Mouse (Mus musculus) liver, embryonic 14.5 days (tissue): ENCODE measurements around the gene Gpc1. TPM values are rescaled to one million over a fixed set of nuclear protein-coding genes. Genes with fewer than 3 reads are reported as not detected.

ENCODE experiments used
- ATAC-seq: fragments of 200-750 bp; cut with Nextera tagmentation; 2 replicates; pipeline ENCODE4 v1.8.0; 2017; ENCODE audit warnings: moderate number of reproducible peaks, mild to moderate bottlenecking, moderate library complexity; ENCODE audit not compliant: insufficient read depth
- DNase-seq, 3 experiments: peaks; one replicate each; pipeline ENCODE4 v3.0.0-alpha.2; 2012 to 2013; ENCODE audit warnings: low read depth in 3 of 3, low spot score in 3 of 3
- H3K27ac ChIP-seq: fragments of 300-500 bp; sonication (generic); 2 replicates; pipeline ENCODE4 v1.5.1; 2014; ENCODE audit warnings: moderate library complexity, mild to moderate bottlenecking, control low read depth, inconsistent platforms
- H3K27me3 ChIP-seq: fragments of 300-500 bp; sonication (generic); 2 replicates; pipeline ENCODE4 v1.6.1; 2014; ENCODE audit warnings: mild to moderate bottlenecking, low read length, moderate library complexity; ENCODE audit not compliant: control insufficient read depth, insufficient read depth
- H3K36me3 ChIP-seq: fragments of 300-500 bp; sonication (generic); replicated peaks from 2 replicates; pipeline ENCODE4 v1.6.1; 2014; ENCODE audit warnings: low read depth; ENCODE audit not compliant: control insufficient read depth, insufficient read depth
- H3K4me1 ChIP-seq, 2 experiments: fragments of 200-500 bp in 1 of 2; fragments of 300-500 bp in 1 of 2; sonication (generic) in 1 of 2; replicated peaks; 2 replicates each; pipeline ENCODE4 v1.6.1; 2012 to 2014; ENCODE audit warnings: antibody characterized with exemption in 1 of 2, inconsistent platforms in 1 of 2, low read length in 1 of 2; ENCODE audit not compliant: control insufficient read depth in 2 of 2, insufficient read depth in 2 of 2
- H3K4me2 ChIP-seq: fragments of 300-500 bp; sonication (generic); 2 replicates; pipeline ENCODE4 v1.6.1; 2014; ENCODE audit warnings: low read depth, mild to moderate bottlenecking, control low read depth, moderate library complexity
- H3K4me3 ChIP-seq, 2 experiments: fragments of 200-500 bp in 1 of 2; fragments of 300-500 bp in 1 of 2; sonication (generic) in 1 of 2; 2 replicates each; pipeline ENCODE4 v1.5.1; 2012 to 2014; ENCODE audit warnings: low read depth in 2 of 2, low read length in 2 of 2, mild to moderate bottlenecking in 2 of 2, control low read depth in 1 of 2, inconsistent platforms in 1 of 2, moderate library complexity in 1 of 2; ENCODE audit not compliant: insufficient read depth in 1 of 2
- H3K9ac ChIP-seq: fragments of 300-500 bp; sonication (generic); replicated peaks from 2 replicates; pipeline ENCODE4 v1.6.1; 2014; ENCODE audit warnings: mild to moderate bottlenecking, control low read depth, moderate library complexity
- H3K9me3 ChIP-seq: fragments of 300-500 bp; sonication (generic); 2 replicates; pipeline ENCODE4 v1.6.1; 2016; ENCODE audit warnings: low read length, mixed read lengths; ENCODE audit not compliant: control insufficient read depth
- CTCF ChIP-seq: IDR thresholded peaks from 2 replicates; pipeline ENCODE4 v1.5.1; 2016; ENCODE audit warnings: antibody characterized with exemption, low read depth, control low read depth
- EP300 ChIP-seq: IDR thresholded peaks from 2 replicates; pipeline ENCODE4 v1.6.1; 2016; ENCODE audit warnings: antibody characterized with exemption, low read depth
- WGBS: fragments of 180-500 bp; shearing (Covaris S2); extraction: QIAGEN DNeasy Blood & Tissue Kit; methylation state at CpG from one replicate; pipeline ENCODE4 v1.1.7; 2014; ENCODE audit not compliant: insufficient replicate concordance; 5-methylcytosine and 5-hydroxymethylcytosine counted together
- polyA plus RNA-seq, 2 experiments: library from polyadenylated mRNA; depleted of rRNA in 1 of 2; stranded (reverse) in 1 of 2; unstranded in 1 of 2; fragments of >200 nt; fragmentation: Nextera tagmentation in 1 of 2; extraction: Ambion mirVana in 1 of 2; gene quantifications; 2 replicates each; pipeline versions ENCODE4 v1.2.1 to v1.2.3; 2012 to 2014

Gpc1 gene
- polyA plus RNA-seq, 2 experiments: 1.6 to 1.8 TPM

GRCm38 (mm10) chr1:92840231-92840890 is 8.9 kb downstream of the Gpc1 start:
- WGBS: 60% methylated on average over 8 of the region's 8 CpGs
- Histone ChIP-seq H3K9me3 (no peaks in the 10 kb centered on the region), H3K4me2 (no peak overlapping the region), H3K27me3 (no peaks in the 10 kb centered on the region), H3K9ac (no peak overlapping the region), H3K27ac (no peak overlapping the region), H3K4me1 (no peaks in the 10 kb centered on the region), H3K4me3 (no peak overlapping the region), H3K36me3 (no peaks in the 10 kb centered on the region)
- no peak for TF ChIP-seq CTCF
- no peak for TF ChIP-seq EP300
- ATAC-seq (no peak), DNase-seq (no peak)

- WGBS: 37% methylated on average over 3 of the region's 3 CpGs
- H3K27me3 ChIP-seq: no peaks in the 10 kb centered on the region
- no peak for ATAC-seq
- no peak for DNase-seq
- H3K9ac ChIP-seq: no peak overlapping the region
- H3K9me3 ChIP-seq: no peaks in the 10 kb centered on the region
- H3K4me1 ChIP-seq: no peaks in the 10 kb centered on the region
- no peak for TF ChIP-seq EP300
- TF ChIP-seq CTCF: 0 out of 2 replicates have a peak, but pooled peaks have one; percentile 3
- H3K36me3 ChIP-seq: no peaks in the 10 kb centered on the region
- H3K4me2 ChIP-seq: no peak overlapping the region
- no peak overlapping the region for H3K4me3 ChIP-seq
- no peak overlapping the region for H3K27ac ChIP-seq
Observed at GRCm38 (mm10) chr1:92841427-92841826, 10.0 kb downstream of the Gpc1 start.

- 52% methylated on average over 7 of the region's 7 CpGs for WGBS
- Histone ChIP-seq H3K9ac (no peak overlapping the region), H3K4me1 (no peaks in the 10 kb centered on the region), H3K4me2 (no peak overlapping the region), H3K27me3 (peaks cover 15% of the 10 kb centered on the region), H3K27ac (no peak overlapping the region), H3K4me3 (no peak overlapping the region), H3K36me3 (no peaks in the 10 kb centered on the region), H3K9me3 (no peaks in the 10 kb centered on the region)
- ATAC-seq: no peak
- no peak for DNase-seq
- TF ChIP-seq EP300: no peak
- no peak for TF ChIP-seq CTCF
Observed at GRCm38 (mm10) chr1:92845889-92846288, 14.4 kb downstream of the Gpc1 start.

GRCm38 (mm10) chr1:92847873-92848839 is 16.7 kb downstream of the Gpc1 start:
- Histone ChIP-seq H3K4me2 (no peak overlapping the region), H3K27me3 (peaks cover 15% of the 10 kb centered on the region), H3K36me3 (no peaks in the 10 kb centered on the region), H3K9ac (no peak overlapping the region), H3K9me3 (no peaks in the 10 kb centered on the region), H3K4me3 (no peak overlapping the region), H3K4me1 (no peaks in the 10 kb centered on the region), H3K27ac (no peak overlapping the region)
- ATAC-seq: no peak
- no peak for DNase-seq
- WGBS: 6% methylated on average over 41 of the region's 41 CpGs
- TF ChIP-seq EP300 (no peak), CTCF (no peak)

- ATAC-seq: no peak
- no peaks in the 10 kb centered on the region for H3K9me3 ChIP-seq
Observed at GRCm38 (mm10) chr1:92849491-92849890, 18.0 kb downstream of the Gpc1 start.

More at GRCm38 (mm10) chr1:92849491-92849890, 18.0 kb downstream of the Gpc1 start:
- DNase-seq: no peak
- no peaks in the 10 kb centered on the region for H3K4me1 ChIP-seq
- 29% methylated on average over 2 of the region's 2 CpGs for WGBS
- H3K27me3 ChIP-seq: peaks cover 15% of the 10 kb centered on the region
- no peaks in the 10 kb centered on the region for H3K36me3 ChIP-seq
- TF ChIP-seq CTCF (no peak), EP300 (no peak)
- no peak overlapping the region for H3K4me2 ChIP-seq
- no peak overlapping the region for H3K4me3 ChIP-seq
- no peak overlapping the region for H3K9ac ChIP-seq
- no peak overlapping the region for H3K27ac ChIP-seq
